Mouse (Mus musculus): ENCODE results near the gene Pi16. TPM values are rescaled to one million over a fixed set of nuclear protein-coding genes. Genes with fewer than 3 reads are reported as not detected.
A peak's percentile ranks its signal among the peaks of the same experiment; 100 is the strongest.

Gene Pi16
- polyA plus RNA-seq, 1 experiment from 2014 or later, result 0.36 TPM

DNA sequence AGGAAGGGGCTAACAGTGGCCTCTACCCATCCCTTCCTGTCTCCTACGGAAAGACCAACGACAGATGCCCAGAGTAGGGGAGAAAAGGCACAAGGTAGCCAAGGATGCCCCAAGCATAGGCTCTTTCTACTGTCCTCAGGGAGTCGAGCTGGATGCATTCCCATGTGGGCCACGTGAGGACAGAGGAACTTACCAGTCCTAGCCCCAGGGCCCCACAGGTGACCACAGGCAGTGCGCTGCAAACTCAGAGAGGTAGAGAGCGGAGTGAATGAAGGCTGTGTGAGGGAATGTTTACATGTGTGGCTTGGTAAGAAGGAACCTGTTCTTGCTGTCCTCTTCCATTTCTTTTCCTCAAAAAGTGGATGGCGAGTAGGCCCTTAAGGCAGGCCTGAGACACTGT is 11.6 kb upstream of the Pi16 start:
- ATAC-seq (ENCODE audit: insufficient read depth, low FRiP score, low TSS enrichment) (no peak), DNase-seq (ENCODE audit: low spot score) (no peak)
- Histone ChIP-seq H3K4me1 (ENCODE audit: control insufficient read depth, insufficient read depth, low read length) (peaks cover 11% of the 10 kb centered on the region), H3K27me3 (ENCODE audit: control insufficient read depth, insufficient read depth, low read length) (no peaks in the 10 kb centered on the region), H3K27ac (ENCODE audit: low read depth, low read length) (no peak overlapping the region), H3K4me2 (ENCODE audit: low read depth) (no peak overlapping the region), H3K9me3 (ENCODE audit: control insufficient read depth, low read length) (no peaks in the 10 kb centered on the region), H3K4me3 (ENCODE audit: low read depth, low read length) (no peak overlapping the region), H3K9ac (ENCODE audit: low read length) (no peak overlapping the region), H3K36me3 (ENCODE audit: control insufficient read depth, insufficient read depth, low read length) (peaks cover 4% of the 10 kb centered on the region; the same call in 1 of the 2 replicates)
- 63% methylated on average over 7 of the region's 7 CpGs for WGBS

DNA sequence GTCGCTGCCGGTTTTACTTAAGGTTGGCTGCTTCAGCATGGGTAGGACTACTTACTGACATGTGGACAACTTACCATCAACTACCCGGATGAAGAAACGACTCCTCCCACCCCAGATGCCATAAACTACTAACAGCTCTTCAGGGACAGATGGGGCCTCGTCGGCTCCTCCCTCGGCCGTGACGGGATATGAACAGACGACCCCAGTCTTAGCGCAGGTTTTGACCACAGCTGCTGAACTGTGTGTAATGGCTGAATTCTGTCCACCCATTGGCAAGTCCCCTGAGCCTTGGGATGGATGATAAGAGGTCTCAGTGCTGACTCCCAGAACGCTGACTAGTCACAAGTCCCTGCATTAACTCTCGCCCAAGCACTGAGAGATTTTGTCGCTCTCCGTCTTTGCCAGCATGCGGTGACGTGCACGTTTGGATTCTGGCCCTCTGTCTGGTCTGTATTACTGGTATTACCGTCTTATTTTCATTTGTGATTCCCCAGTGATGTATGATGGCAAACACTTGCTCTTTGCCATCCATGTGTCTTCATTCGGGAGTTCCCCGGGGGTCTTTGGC is 7.3 kb upstream of the Pi16 start:
- Histone ChIP-seq H3K9me3 (ENCODE audit: control insufficient read depth, low read length) (no peaks in the 10 kb centered on the region), H3K4me1 (ENCODE audit: control insufficient read depth, insufficient read depth, low read length) (peaks cover 2% of the 10 kb centered on the region), H3K36me3 (ENCODE audit: control insufficient read depth, insufficient read depth, low read length) (no peaks in the 10 kb centered on the region), H3K27me3 (ENCODE audit: control insufficient read depth, insufficient read depth, low read length) (no peaks in the 10 kb centered on the region), H3K9ac (ENCODE audit: low read length) (no peak overlapping the region), H3K4me3 (ENCODE audit: low read depth, low read length) (no peak overlapping the region), H3K4me2 (ENCODE audit: low read depth) (no peak overlapping the region), H3K27ac (ENCODE audit: low read depth, low read length) (no peak overlapping the region)
- DNase-seq (ENCODE audit: low spot score), result peak; percentile 39
- ATAC-seq (ENCODE audit: insufficient read depth, low FRiP score, low TSS enrichment), result no peak
- WGBS, result 62% methylated on average over 21 of the region's 21 CpGs

DNA sequence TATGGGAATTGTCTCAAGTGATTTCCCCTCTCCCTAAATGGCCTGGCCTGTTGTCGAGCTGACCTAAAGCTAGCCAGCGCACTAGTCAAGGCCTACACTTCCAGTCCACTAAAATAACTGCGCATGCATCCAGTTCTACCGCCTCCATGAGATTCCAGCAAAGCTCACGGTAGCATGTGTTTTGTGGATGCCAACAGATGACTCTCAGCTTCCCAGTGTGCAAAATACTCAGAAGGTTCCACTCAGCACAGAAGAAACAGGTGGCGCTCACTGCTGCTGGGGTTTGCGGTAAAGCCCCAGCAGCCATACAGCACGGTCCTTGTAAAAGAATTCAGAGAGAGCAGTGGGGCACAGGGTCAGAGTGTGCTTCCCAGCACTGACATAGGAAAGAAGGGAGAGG is 5.9 kb upstream of the Pi16 start:
- H3K9me3 ChIP-seq (ENCODE audit: control insufficient read depth, low read length), result no peaks in the 10 kb centered on the region
- H3K27me3 ChIP-seq (ENCODE audit: control insufficient read depth, insufficient read depth, low read length), result no peaks in the 10 kb centered on the region
- H3K27ac ChIP-seq (ENCODE audit: low read depth, low read length), result no peak overlapping the region
- H3K36me3 ChIP-seq (ENCODE audit: control insufficient read depth, insufficient read depth, low read length), result no peaks in the 10 kb centered on the region
- no peaks in the 10 kb centered on the region for H3K4me1 ChIP-seq (ENCODE audit: control insufficient read depth, insufficient read depth, low read length)
- no peak overlapping the region for H3K4me3 ChIP-seq (ENCODE audit: low read depth, low read length)
- DNase-seq (ENCODE audit: low spot score) (no peak), ATAC-seq (ENCODE audit: insufficient read depth, low FRiP score, low TSS enrichment) (no peak)
- WGBS, result 85% methylated on average over 8 of the region's 8 CpGs
- H3K4me2 ChIP-seq (ENCODE audit: low read depth), result no peak overlapping the region
- no peak overlapping the region for H3K9ac ChIP-seq (ENCODE audit: low read length)

DNA sequence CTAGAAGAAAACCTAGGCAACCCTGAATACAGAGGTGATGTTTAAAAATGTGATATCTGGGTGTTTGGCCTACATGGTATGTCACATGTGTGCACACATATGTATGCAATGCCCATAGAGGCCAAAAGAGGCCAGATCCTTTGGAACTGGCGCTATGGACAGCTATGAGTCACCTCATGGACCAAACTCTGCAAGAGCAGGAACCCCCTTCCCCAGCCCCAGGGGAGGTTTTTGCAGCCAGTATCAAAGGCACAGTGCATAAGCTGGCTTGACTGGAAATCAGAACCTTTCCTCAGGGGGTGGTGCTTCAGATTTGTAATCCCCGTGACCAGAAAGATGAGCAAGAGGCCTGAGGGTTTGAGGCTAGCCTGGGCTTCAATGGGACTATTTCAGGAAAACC is 5.4 kb upstream of the Pi16 start:
- no peaks in the 10 kb centered on the region for H3K36me3 ChIP-seq (ENCODE audit: control insufficient read depth, insufficient read depth, low read length)
- ATAC-seq (ENCODE audit: insufficient read depth, low FRiP score, low TSS enrichment), result no peak
- WGBS, result 96% methylated on average over 2 of the region's 2 CpGs
- DNase-seq (ENCODE audit: low spot score), result no peak
- no peak overlapping the region for H3K27ac ChIP-seq (ENCODE audit: low read depth, low read length)
- H3K4me1 ChIP-seq (ENCODE audit: control insufficient read depth, insufficient read depth, low read length), result no peaks in the 10 kb centered on the region
- H3K4me3 ChIP-seq (ENCODE audit: low read depth, low read length), result no peak overlapping the region
- H3K4me2 ChIP-seq (ENCODE audit: low read depth), result no peak overlapping the region
- no peaks in the 10 kb centered on the region for H3K27me3 ChIP-seq (ENCODE audit: control insufficient read depth, insufficient read depth, low read length)
- H3K9me3 ChIP-seq (ENCODE audit: control insufficient read depth, low read length), result no peaks in the 10 kb centered on the region
- no peak overlapping the region for H3K9ac ChIP-seq (ENCODE audit: low read length)

DNA sequence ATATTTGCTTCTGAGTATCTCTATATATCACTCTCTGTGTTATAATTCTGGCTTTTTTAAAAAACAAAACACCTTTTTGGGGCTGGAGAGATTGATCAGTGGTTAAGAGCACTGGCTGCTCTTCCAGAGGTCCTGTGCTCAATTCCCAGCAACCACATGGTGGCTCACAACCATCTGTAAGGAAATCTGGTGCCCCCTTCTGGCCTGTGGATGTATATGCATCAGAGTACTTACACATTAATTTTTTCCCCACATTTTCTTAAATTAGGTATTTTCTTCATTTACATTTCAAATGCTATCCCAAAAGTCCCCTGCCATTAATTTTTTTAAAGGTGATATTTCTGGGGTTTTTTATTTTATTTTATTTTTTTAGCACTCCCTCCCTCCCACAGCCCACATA is 4.2 kb upstream of the Pi16 start:
- no peaks in the 10 kb centered on the region for H3K4me1 ChIP-seq (ENCODE audit: control insufficient read depth, insufficient read depth, low read length)
- H3K4me2 ChIP-seq (ENCODE audit: low read depth), result no peak overlapping the region
- H3K9ac ChIP-seq (ENCODE audit: low read length), result no peak overlapping the region
- no peaks in the 10 kb centered on the region for H3K27me3 ChIP-seq (ENCODE audit: control insufficient read depth, insufficient read depth, low read length)
- no peaks in the 10 kb centered on the region for H3K9me3 ChIP-seq (ENCODE audit: control insufficient read depth, low read length)
- DNase-seq (ENCODE audit: low spot score), result no peak
- no peak overlapping the region for H3K4me3 ChIP-seq (ENCODE audit: low read depth, low read length)
- ATAC-seq (ENCODE audit: insufficient read depth, low FRiP score, low TSS enrichment), result no peak
- H3K36me3 ChIP-seq (ENCODE audit: control insufficient read depth, insufficient read depth, low read length), result no peaks in the 10 kb centered on the region
- H3K27ac ChIP-seq (ENCODE audit: low read depth, low read length), result no peak overlapping the region

DNA sequence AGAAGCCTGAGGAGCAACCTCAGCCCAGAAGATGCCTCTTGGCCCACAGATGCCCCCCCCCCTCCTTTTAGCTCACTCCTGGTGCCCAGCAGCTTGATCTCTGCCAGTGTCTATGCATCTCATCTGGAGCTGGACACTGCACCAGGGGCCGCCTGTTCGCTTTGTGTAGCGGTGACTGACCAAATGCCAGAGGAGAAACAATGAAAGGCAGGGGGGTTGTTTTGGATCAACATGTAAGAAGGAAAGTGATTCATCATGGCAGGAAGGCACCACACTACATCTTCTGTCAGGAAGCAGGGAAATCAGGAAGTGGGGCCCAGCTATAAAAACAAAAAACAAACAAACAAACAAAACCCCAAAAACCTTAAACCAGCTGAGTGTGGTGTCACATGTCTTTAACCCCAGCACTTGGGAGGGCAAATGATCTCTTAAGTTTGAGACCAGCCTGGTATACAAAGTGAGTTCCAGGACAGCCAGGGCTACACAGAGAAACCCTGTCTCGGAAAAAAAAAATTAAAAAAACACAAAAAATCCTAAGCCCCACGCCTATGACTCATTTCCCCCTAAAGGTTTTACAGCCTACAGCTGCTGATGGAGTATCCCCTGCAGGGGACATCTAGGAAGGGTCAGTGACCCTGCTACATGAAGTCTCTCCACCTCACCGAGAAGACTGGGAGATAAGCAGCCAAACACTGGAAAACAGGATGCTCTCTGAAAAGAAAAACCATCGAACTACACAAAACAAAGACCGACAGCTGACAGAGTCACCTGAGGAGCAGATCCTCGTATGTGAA is 1.6 kb upstream of the Pi16 start:
- DNase-seq (ENCODE audit: low spot score), result no peak
- no peak for ATAC-seq (ENCODE audit: insufficient read depth, low FRiP score, low TSS enrichment)
- no peak overlapping the region for H3K27ac ChIP-seq (ENCODE audit: low read depth, low read length)
- no peak overlapping the region for H3K4me3 ChIP-seq (ENCODE audit: low read depth, low read length)
- H3K4me2 ChIP-seq (ENCODE audit: low read depth), result no peak overlapping the region
- no peaks in the 10 kb centered on the region for H3K27me3 ChIP-seq (ENCODE audit: control insufficient read depth, insufficient read depth, low read length)
- H3K9ac ChIP-seq (ENCODE audit: low read length), result no peak overlapping the region
- WGBS, result 30% methylated on average over 9 of the region's 9 CpGs
- H3K9me3 ChIP-seq (ENCODE audit: control insufficient read depth, low read length), result no peaks in the 10 kb centered on the region
- no peaks in the 10 kb centered on the region for H3K36me3 ChIP-seq (ENCODE audit: control insufficient read depth, insufficient read depth, low read length)
- H3K4me1 ChIP-seq (ENCODE audit: control insufficient read depth, insufficient read depth, low read length), result no peaks in the 10 kb centered on the region

DNA sequence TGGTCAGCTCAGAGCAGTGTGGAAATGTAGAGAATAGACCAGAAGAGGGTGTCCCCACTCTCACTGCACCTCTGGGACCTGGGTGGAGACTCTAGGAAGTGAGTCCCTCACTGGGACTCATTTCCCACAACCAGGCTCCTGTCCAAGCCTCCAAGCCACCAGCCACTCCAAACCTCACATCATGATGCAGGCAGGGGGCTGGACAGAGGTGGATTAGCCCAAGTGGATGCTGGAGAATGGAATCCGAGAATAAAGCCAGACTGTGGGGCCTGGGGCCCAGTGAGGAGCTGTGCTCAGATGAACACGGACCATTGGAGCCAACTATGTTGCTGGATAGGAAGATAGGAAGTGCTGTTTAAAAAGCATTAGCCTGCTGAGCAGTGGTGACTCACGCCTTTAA is 589 bp upstream of the Pi16 start:
- H3K36me3 ChIP-seq (ENCODE audit: control insufficient read depth, insufficient read depth, low read length), result no peaks in the 10 kb centered on the region
- H3K27me3 ChIP-seq (ENCODE audit: control insufficient read depth, insufficient read depth, low read length), result peaks cover 7% of the 10 kb centered on the region
- H3K9me3 ChIP-seq (ENCODE audit: control insufficient read depth, low read length), result no peaks in the 10 kb centered on the region
- H3K4me2 ChIP-seq (ENCODE audit: low read depth), result no peak overlapping the region
- H3K4me1 ChIP-seq (ENCODE audit: control insufficient read depth, insufficient read depth, low read length), result no peaks in the 10 kb centered on the region
- ATAC-seq (ENCODE audit: insufficient read depth, low FRiP score, low TSS enrichment) (no peak), DNase-seq (ENCODE audit: low spot score) (no peak)
- H3K4me3 ChIP-seq (ENCODE audit: low read depth, low read length), result no peak overlapping the region
- 68% methylated on average over 3 of the region's 3 CpGs for WGBS
- H3K9ac ChIP-seq (ENCODE audit: low read length), result no peak overlapping the region
- H3K27ac ChIP-seq (ENCODE audit: low read depth, low read length), result no peak overlapping the region

DNA sequence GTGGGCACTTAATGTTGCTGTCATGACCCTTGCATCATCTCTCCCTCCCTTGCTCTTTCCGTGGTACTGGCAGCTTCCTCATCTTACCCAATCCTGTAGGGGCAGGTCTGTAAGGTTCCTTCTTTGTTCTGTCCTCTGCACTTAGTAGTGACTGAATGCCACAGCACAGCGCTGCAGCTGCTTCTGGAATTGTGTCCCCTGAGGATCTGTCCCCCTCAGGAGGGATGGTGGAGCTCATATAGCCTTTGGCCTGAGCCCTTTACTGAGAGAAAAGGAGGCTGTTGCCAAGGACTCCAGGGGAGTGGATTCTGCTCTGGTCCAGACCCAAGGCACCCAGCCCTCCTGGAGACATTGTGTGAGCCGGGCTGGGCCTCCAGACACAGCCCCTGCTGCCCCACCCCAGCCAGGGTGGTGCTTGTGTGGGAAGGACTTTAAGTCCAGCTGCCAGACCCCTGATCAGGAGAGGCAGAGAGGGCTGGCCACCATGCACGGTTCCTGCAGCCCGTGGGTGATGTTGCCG is 1.3 kb downstream of the Pi16 start:
- 0 out of 2 replicates have a peak overlapping the region, but pooled peaks have one; percentile 16 for H3K9ac ChIP-seq (ENCODE audit: low read length)

DNA sequence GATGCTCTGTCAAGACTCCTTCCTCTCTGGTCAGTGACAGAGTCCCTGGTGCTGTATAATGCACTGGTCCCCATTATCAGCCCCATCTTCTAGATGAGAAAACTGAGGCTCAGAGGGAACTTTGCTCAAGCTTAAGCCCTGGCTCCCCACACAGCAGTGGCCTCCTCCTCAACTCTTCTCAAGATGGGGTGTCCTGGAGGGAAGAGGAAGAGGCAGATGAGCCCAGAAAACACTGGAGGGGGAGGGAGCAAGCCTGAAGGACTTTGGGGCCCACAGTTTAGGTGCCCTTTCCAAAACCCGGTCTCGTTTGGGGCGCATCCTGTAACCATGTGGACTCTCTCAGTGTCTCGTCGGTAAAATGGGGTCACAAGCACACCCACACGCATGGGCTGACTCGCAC is 2.0 kb downstream of the Pi16 start:
- H3K4me1 ChIP-seq (ENCODE audit: control insufficient read depth, insufficient read depth, low read length), result no peaks in the 10 kb centered on the region
- no peak overlapping the region for H3K4me3 ChIP-seq (ENCODE audit: low read depth, low read length)
- H3K9me3 ChIP-seq (ENCODE audit: control insufficient read depth, low read length), result no peaks in the 10 kb centered on the region
- no peak overlapping the region for H3K4me2 ChIP-seq (ENCODE audit: low read depth)
- peaks cover 19% of the 10 kb centered on the region for H3K27me3 ChIP-seq (ENCODE audit: control insufficient read depth, insufficient read depth, low read length)
- no peak for DNase-seq (ENCODE audit: low spot score)
- 89% methylated on average over 7 of the region's 7 CpGs for WGBS
- no peaks in the 10 kb centered on the region for H3K36me3 ChIP-seq (ENCODE audit: control insufficient read depth, insufficient read depth, low read length)
- H3K27ac ChIP-seq (ENCODE audit: low read depth, low read length), result no peak overlapping the region
- ATAC-seq (ENCODE audit: insufficient read depth, low FRiP score, low TSS enrichment), result no peak
- no peak overlapping the region for H3K9ac ChIP-seq (ENCODE audit: low read length)

More for the DNA sequence above, 1.3 kb downstream of the Pi16 start:
- 47% methylated on average over 6 of the region's 6 CpGs for WGBS
- no peaks in the 10 kb centered on the region for H3K4me1 ChIP-seq (ENCODE audit: control insufficient read depth, insufficient read depth, low read length)
- peaks cover 19% of the 10 kb centered on the region for H3K27me3 ChIP-seq (ENCODE audit: control insufficient read depth, insufficient read depth, low read length)
- H3K27ac ChIP-seq (ENCODE audit: low read depth, low read length), result no peak overlapping the region
- DNase-seq (ENCODE audit: low spot score), result no peak
- no peaks in the 10 kb centered on the region for H3K36me3 ChIP-seq (ENCODE audit: control insufficient read depth, insufficient read depth, low read length)
- ATAC-seq (ENCODE audit: insufficient read depth, low FRiP score, low TSS enrichment), result no peak
- no peak overlapping the region for H3K4me3 ChIP-seq (ENCODE audit: low read depth, low read length)
- no peak overlapping the region for H3K4me2 ChIP-seq (ENCODE audit: low read depth)
- H3K9me3 ChIP-seq (ENCODE audit: control insufficient read depth, low read length), result no peaks in the 10 kb centered on the region

Measured in neural tube, embryonic 11.5 days (tissue).